Mouse (Mus musculus) cerebellum, adult 18-20 months (tissue): ENCODE data around the gene Cox5b.
"Not testable (repeated sequence)": the region's sequence is repeated elsewhere in the genome, so short reads cannot be mapped to it uniquely, and the experiment has no call there.

ENCODE experiments used
- DNase-seq, 2 experiments: peaks; one replicate each; pipeline ENCODE4 v3.0.0; 2021

The Cox5b gene

GRCm38 (mm10) chr1:36691271-36692155 is at the start of gene Cox5b:
Gene Cox5b (plus strand): TSS chr1:36691449.
- DNase-seq: peak; percentile 97 to 98

GRCm38 (mm10) chr1:36643957-36644614 is 47.2 kb upstream of the Cox5b start:
- no peak for DNase-seq

- DNase-seq: no peak
Observed at GRCm38 (mm10) chr1:36644615-36645007, 46.6 kb upstream of the Cox5b start.

GRCm38 (mm10) chr1:36646285-36646684 is 45.0 kb upstream of the Cox5b start:
- no peak for DNase-seq

- DNase-seq: peak in 1 of 2 experiments; percentile 12
Observed at GRCm38 (mm10) chr1:36647631-36648030, 43.6 kb upstream of the Cox5b start.

- DNase-seq: no peak
Observed at GRCm38 (mm10) chr1:36655039-36655438, 36.2 kb upstream of the Cox5b start.

- no peak for DNase-seq
Observed at GRCm38 (mm10) chr1:36656233-36656632, 35.0 kb upstream of the Cox5b start.

- no peak for DNase-seq
Observed at GRCm38 (mm10) chr1:36657658-36658415, 33.4 kb upstream of the Cox5b start.

- no peak for DNase-seq
Observed at GRCm38 (mm10) chr1:36658621-36659399, 32.4 kb upstream of the Cox5b start.

- peak; percentile 60 to 67 for DNase-seq
Observed at GRCm38 (mm10) chr1:36664457-36664856, 26.8 kb upstream of the Cox5b start.

GRCm38 (mm10) chr1:36665165-36665723 is 26.0 kb upstream of the Cox5b start:
- DNase-seq: no peak

GRCm38 (mm10) chr1:36665934-36666333 is 25.3 kb upstream of the Cox5b start:
- DNase-seq: no peak

- not testable (repeated sequence) for DNase-seq
Observed at GRCm38 (mm10) chr1:36668007-36668406, 23.2 kb upstream of the Cox5b start.

- no peak for DNase-seq
Observed at GRCm38 (mm10) chr1:36670256-36670655, 21.0 kb upstream of the Cox5b start.

- DNase-seq: no peak
Observed at GRCm38 (mm10) chr1:36671260-36671659, 20.0 kb upstream of the Cox5b start.

- DNase-seq: no peak
Observed at GRCm38 (mm10) chr1:36672648-36673350, 18.4 kb upstream of the Cox5b start.

- DNase-seq: no peak
Observed at GRCm38 (mm10) chr1:36674936-36675335, 16.3 kb upstream of the Cox5b start.

- no peak for DNase-seq
Observed at GRCm38 (mm10) chr1:36680893-36681292, 10.4 kb upstream of the Cox5b start.

- DNase-seq: no peak
Observed at GRCm38 (mm10) chr1:36682620-36683355, 8.5 kb upstream of the Cox5b start, which contains the start of gene Fam178b. Gene Fam178b (minus strand): TSS chr1:36683183.

- DNase-seq: peak; percentile 84
Observed at GRCm38 (mm10) chr1:36683810-36684467, 7.3 kb upstream of the Cox5b start.
